Mouse (Mus musculus): ENCODE results near the gene 2310030G06Rik. TPM values are rescaled to one million over a fixed set of nuclear protein-coding genes. Genes with fewer than 3 reads are reported as not detected.

The 2310030G06Rik gene
- polyA plus RNA-seq, 1 experiment: not detected

GRCm38 (mm10) chr9:50709108-50709507 lies 37.2 kb downstream of the 2310030G06Rik start:
- peaks cover 2% of the 10 kb centered on the region for H3K4me1 ChIP-seq (ENCODE audit: control insufficient read depth, insufficient read depth, low read length)
- WGBS: 23% methylated on average over 2 of the region's 2 CpGs
- TF ChIP-seq CTCF (IDR thresholded peaks at IDR 0.05; ENCODE audit: control insufficient read depth, insufficient read depth, low read length) (peak; percentile 27; the same call in 1 of the 2 replicates), POLR2A (IDR thresholded peaks at IDR 0.05; ENCODE audit: borderline replicate concordance, control insufficient read depth, low read depth, low read length) (no peak)
- H3K4me3 ChIP-seq (replicated peaks; ENCODE audit: control insufficient read depth, low read depth, low read length): no peak overlapping the region
- no peak overlapping the region for H3K27ac ChIP-seq (ENCODE audit: control insufficient read depth, insufficient read depth, low read depth, low read length, poor library complexity)

- no peak overlapping the region for H3K27ac ChIP-seq (ENCODE audit: control insufficient read depth, insufficient read depth, low read depth, low read length, poor library complexity)
- 76% methylated on average over 6 of the region's 6 CpGs for WGBS
- no peak overlapping the region for H3K4me3 ChIP-seq (replicated peaks; ENCODE audit: control insufficient read depth, low read depth, low read length)
- no peaks in the 10 kb centered on the region for H3K4me1 ChIP-seq (ENCODE audit: control insufficient read depth, insufficient read depth, low read length)
- no peak for TF ChIP-seq POLR2A (IDR thresholded peaks at IDR 0.05; ENCODE audit: borderline replicate concordance, control insufficient read depth, low read depth, low read length)
- no peak for TF ChIP-seq CTCF (IDR thresholded peaks at IDR 0.05; ENCODE audit: control insufficient read depth, insufficient read depth, low read length)
Observed at GRCm38 (mm10) chr9:50704907-50705306, 41.4 kb downstream of the 2310030G06Rik start.

- TF ChIP-seq POLR2A (IDR thresholded peaks at IDR 0.05; ENCODE audit: borderline replicate concordance, control insufficient read depth, low read depth, low read length): no peak
- TF ChIP-seq CTCF (IDR thresholded peaks at IDR 0.05; ENCODE audit: control insufficient read depth, insufficient read depth, low read length): no peak
- Histone ChIP-seq H3K27ac (ENCODE audit: control insufficient read depth, insufficient read depth, low read depth, low read length, poor library complexity) (no peak overlapping the region), H3K4me3 (replicated peaks; ENCODE audit: control insufficient read depth, low read depth, low read length) (no peak overlapping the region), H3K4me1 (ENCODE audit: control insufficient read depth, insufficient read depth, low read length) (no peaks in the 10 kb centered on the region)
- WGBS: 55% methylated on average over 11 of the region's 11 CpGs
Observed at GRCm38 (mm10) chr9:50700921-50701691, 45.2 kb downstream of the 2310030G06Rik start.

- 2% methylated on average over 70 of the region's 70 CpGs for WGBS
- H3K4me3 ChIP-seq (replicated peaks; ENCODE audit: control insufficient read depth, low read depth, low read length): no peak overlapping the region
- H3K4me1 ChIP-seq (ENCODE audit: control insufficient read depth, insufficient read depth, low read length): no peaks in the 10 kb centered on the region
- TF ChIP-seq POLR2A (IDR thresholded peaks at IDR 0.05; ENCODE audit: borderline replicate concordance, control insufficient read depth, low read depth, low read length) (no peak), CTCF (IDR thresholded peaks at IDR 0.05; ENCODE audit: control insufficient read depth, insufficient read depth, low read length) (no peak)
- H3K27ac ChIP-seq (ENCODE audit: control insufficient read depth, insufficient read depth, low read depth, low read length, poor library complexity): no peak overlapping the region
Observed at GRCm38 (mm10) chr9:50698418-50699409, 47.6 kb downstream of the 2310030G06Rik start.

- no peak for TF ChIP-seq POLR2A (IDR thresholded peaks at IDR 0.05; ENCODE audit: borderline replicate concordance, control insufficient read depth, low read depth, low read length)
- no peak for TF ChIP-seq CTCF (IDR thresholded peaks at IDR 0.05; ENCODE audit: control insufficient read depth, insufficient read depth, low read length)
- 1% methylated on average over 12 of the region's 12 CpGs for WGBS
- H3K4me1 ChIP-seq (ENCODE audit: control insufficient read depth, insufficient read depth, low read length): no peaks in the 10 kb centered on the region
- H3K27ac ChIP-seq (ENCODE audit: control insufficient read depth, insufficient read depth, low read depth, low read length, poor library complexity): no peak overlapping the region
- no peak overlapping the region for H3K4me3 ChIP-seq (replicated peaks; ENCODE audit: control insufficient read depth, low read depth, low read length)
Observed at GRCm38 (mm10) chr9:50697706-50698041, 48.7 kb downstream of the 2310030G06Rik start.

- Histone ChIP-seq H3K27ac (ENCODE audit: control insufficient read depth, insufficient read depth, low read depth, low read length, poor library complexity) (no peak overlapping the region), H3K4me3 (replicated peaks; ENCODE audit: control insufficient read depth, low read depth, low read length) (no peak overlapping the region), H3K4me1 (ENCODE audit: control insufficient read depth, insufficient read depth, low read length) (no peaks in the 10 kb centered on the region)
- TF ChIP-seq POLR2A (IDR thresholded peaks at IDR 0.05; ENCODE audit: borderline replicate concordance, control insufficient read depth, low read depth, low read length) (no peak), CTCF (IDR thresholded peaks at IDR 0.05; ENCODE audit: control insufficient read depth, insufficient read depth, low read length) (no peak)
- WGBS: 62% methylated on average over 12 of the region's 12 CpGs
Observed at GRCm38 (mm10) chr9:50696851-50697705, 49.3 kb downstream of the 2310030G06Rik start.

- 79% methylated on average over 6 of the region's 6 CpGs for whole genome bisulfite sequencing
- no peak overlapping the region for H3K4me3 ChIP-seq (replicated peaks; ENCODE audit: control insufficient read depth, low read depth, low read length)
- no peaks in the 10 kb centered on the region for H3K4me1 ChIP-seq (ENCODE audit: control insufficient read depth, insufficient read depth, low read length)
- H3K27ac ChIP-seq (ENCODE audit: control insufficient read depth, insufficient read depth, low read depth, low read length, poor library complexity): no peak overlapping the region
- TF ChIP-seq CTCF (IDR thresholded peaks at IDR 0.05; ENCODE audit: control insufficient read depth, insufficient read depth, low read length) (no peak), POLR2A (IDR thresholded peaks at IDR 0.05; ENCODE audit: borderline replicate concordance, control insufficient read depth, low read depth, low read length) (no peak)
Observed at GRCm38 (mm10) chr9:50695153-50695552, 51.2 kb downstream of the 2310030G06Rik start.
